Mouse (Mus musculus) embryonic facial prominence, embryonic 11.5 days (tissue): Measurements from ENCODE around the gene Gm33815. TPM values are rescaled to one million over a fixed set of nuclear protein-coding genes. Genes with fewer than 3 reads are reported as not detected.
"Not testable (repeated sequence)": the region's sequence is repeated elsewhere in the genome, so short reads cannot be mapped to it uniquely, and the experiment has no call there.

Experiments used
- ATAC-seq: fragments of 200-750 bp; cut with Nextera tagmentation; replicated peaks from 2 replicates; pipeline ENCODE4 v1.8.0; 2017; ENCODE audit warnings: low read depth; ENCODE audit not compliant: insufficient number of reproducible peaks, low FRiP score, low TSS enrichment
- DNase-seq: peaks from one replicate; pipeline ENCODE4 v3.0.0-alpha.2; 2015; ENCODE audit warnings: low spot score
- H3K27ac ChIP-seq: fragments of 300-500 bp; sonication (generic); replicated peaks from 2 replicates; pipeline ENCODE4 v1.5.1; 2014; ENCODE audit warnings: mild to moderate bottlenecking, low read depth, low read length, control low read depth
- H3K27me3 ChIP-seq: fragments of 300-500 bp; sonication (generic); 2 replicates; pipeline ENCODE4 v1.6.1; 2014; ENCODE audit warnings: mild to moderate bottlenecking, low read length, moderate library complexity, mixed read lengths; ENCODE audit not compliant: control insufficient read depth, insufficient read depth
- H3K36me3 ChIP-seq: fragments of 300-500 bp; sonication (generic); replicated peaks from 2 replicates; pipeline ENCODE4 v1.6.1; 2014; ENCODE audit warnings: low read depth, mild to moderate bottlenecking, low read length, moderate library complexity, mixed read lengths; ENCODE audit not compliant: control insufficient read depth, insufficient read depth
- H3K4me1 ChIP-seq: fragments of 300-500 bp; sonication (generic); 2 replicates; pipeline ENCODE4 v1.6.1; 2014; ENCODE audit warnings: low read length, mixed read lengths; ENCODE audit not compliant: control insufficient read depth, insufficient read depth
- H3K4me2 ChIP-seq: fragments of 300-500 bp; sonication (generic); 2 replicates; pipeline ENCODE4 v1.6.1; 2014; ENCODE audit warnings: low read depth, mild to moderate bottlenecking, control low read depth, low read length, moderate library complexity
- H3K4me3 ChIP-seq: fragments of 300-500 bp; sonication (generic); 2 replicates; pipeline ENCODE4 v1.5.1; 2014; ENCODE audit warnings: low read depth, low read length, control low read depth
- H3K9ac ChIP-seq: fragments of 300-500 bp; sonication (generic); replicated peaks from 2 replicates; pipeline ENCODE4 v1.6.1; 2014; ENCODE audit warnings: mild to moderate bottlenecking, control low read depth, low read length
- H3K9me3 ChIP-seq: fragments of 300-500 bp; sonication (generic); replicated peaks from 2 replicates; pipeline ENCODE4 v1.6.1; 2016; ENCODE audit warnings: mild to moderate bottlenecking, low read length, inconsistent platforms, mixed read lengths; ENCODE audit not compliant: control insufficient read depth
- WGBS: fragments of 180-500 bp; shearing (Covaris S2); extraction: QIAGEN DNeasy Blood & Tissue Kit; methylation state at CpG from one replicate; pipeline ENCODE4 v1.1.7; 2014; 5-methylcytosine and 5-hydroxymethylcytosine counted together
- polyA plus RNA-seq: library from polyadenylated mRNA; unstranded; fragments of >200 nt; fragmentation: Nextera tagmentation; extraction: Ambion mirVana; gene quantifications from 2 replicates; pipeline ENCODE4 v1.2.1, GENCODE M21; 2014

Gene Gm33815
- not detected in 2 replicates for polyA plus RNA-seq

DNA sequence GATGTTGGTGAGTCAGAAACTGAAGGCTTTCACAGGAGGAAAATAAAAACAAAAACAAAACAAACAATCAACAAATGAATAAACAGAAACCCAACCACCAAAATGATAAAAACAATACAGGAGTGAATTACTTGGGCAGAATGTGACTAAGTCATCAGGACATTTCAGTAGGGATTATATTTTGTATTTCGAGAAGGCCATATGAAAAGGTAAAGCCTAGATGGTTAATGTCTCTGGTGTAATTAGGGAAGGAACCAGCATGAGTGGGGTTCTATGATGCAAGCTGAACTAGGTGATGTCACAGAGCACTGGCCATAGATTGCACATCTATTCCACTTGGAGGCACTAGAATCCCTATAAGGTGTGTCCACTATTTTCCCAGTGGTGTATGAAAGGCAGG lies at the start of gene Gm33815:
Gm33815 (plus strand) TSS at position 301 of the 400 bp plus-strand sequence.
- H3K4me2 ChIP-seq, H3K4me3 ChIP-seq, H3K9ac ChIP-seq, H3K4me1 ChIP-seq, DNase-seq, ATAC-seq, H3K9me3 ChIP-seq, H3K36me3 ChIP-seq, H3K27ac ChIP-seq, H3K27me3 ChIP-seq: not testable (repeated sequence)
- WGBS: no CpG with 5 or more reads among the region's 1 CpGs
